Mouse (Mus musculus): ENCODE results near the gene Trim54. TPM values are rescaled to one million over a fixed set of nuclear protein-coding genes. Genes with fewer than 3 reads are reported as not detected.

Gene Trim54
- polyA plus RNA-seq, 1 experiment from 2014 or later, result not detected

- H3K9ac ChIP-seq (ENCODE audit: low read depth, low read length), result no peak overlapping the region
These were observed 21.5 kb upstream of the Trim54 start for GRCm38 (mm10) chr5:31094799-31095691.

GRCm38 (mm10) chr5:31095711-31096480 is 20.6 kb upstream of the Trim54 start:
- H3K4me1 ChIP-seq (replicated peaks; ENCODE audit: control insufficient read depth, insufficient read depth, low read length), result peaks cover 3% of the 10 kb centered on the region; the same call in 1 of the 2 replicates
- peaks cover 65% of the 10 kb centered on the region for H3K27me3 ChIP-seq (replicated peaks; ENCODE audit: control insufficient read depth, insufficient read depth, low read length)
- H3K4me2 ChIP-seq (replicated peaks; ENCODE audit: low read depth), result peak overlapping the region; percentile 79
- TF ChIP-seq CTCF (IDR thresholded peaks at IDR 0.05; ENCODE audit: low read depth), result no peak
- H3K27ac ChIP-seq (ENCODE audit: low read depth, low read length), result no peak overlapping the region
- no peaks in the 10 kb centered on the region for H3K36me3 ChIP-seq (ENCODE audit: control insufficient read depth, insufficient read depth)
- H3K9me3 ChIP-seq (ENCODE audit: control insufficient read depth), result no peaks in the 10 kb centered on the region
- no peak overlapping the region for H3K9ac ChIP-seq (ENCODE audit: low read depth, low read length)
- 34% methylated on average over 11 of the region's 11 CpGs for WGBS
- H3K4me3 ChIP-seq (ENCODE audit: low read depth, low read length), result peak overlapping the region; percentile 47
- no peak for ATAC-seq

More at GRCm38 (mm10) chr5:31094799-31095691, 21.5 kb upstream of the Trim54 start:
- H3K27ac ChIP-seq (ENCODE audit: low read depth, low read length), result no peak overlapping the region
- H3K4me2 ChIP-seq (replicated peaks; ENCODE audit: low read depth), result peak overlapping the region; percentile 79
- H3K9me3 ChIP-seq (ENCODE audit: control insufficient read depth), result no peaks in the 10 kb centered on the region
- peak; percentile 29; the same call in 1 of the 2 replicates for TF ChIP-seq CTCF (IDR thresholded peaks at IDR 0.05; ENCODE audit: low read depth)
- no peaks in the 10 kb centered on the region for H3K36me3 ChIP-seq (ENCODE audit: control insufficient read depth, insufficient read depth)
- no peak; the same call in 1 of the 2 replicates for ATAC-seq
- peak overlapping the region; percentile 47 for H3K4me3 ChIP-seq (ENCODE audit: low read depth, low read length)
- H3K4me1 ChIP-seq (replicated peaks; ENCODE audit: control insufficient read depth, insufficient read depth, low read length), result peaks cover 3% of the 10 kb centered on the region; the same call in 1 of the 2 replicates
- WGBS, result under 1% methylated on average over 59 of the region's 59 CpGs
- H3K27me3 ChIP-seq (replicated peaks; ENCODE audit: control insufficient read depth, insufficient read depth, low read length), result peaks cover 68% of the 10 kb centered on the region

GRCm38 (mm10) chr5:31105814-31106335 is 10.6 kb upstream of the Trim54 start, which contains the start of gene Dnajc5g:
Gene Dnajc5g, plus strand, starts transcription at chr5:31106285.
- 82% methylated on average over 9 of the region's 9 CpGs for WGBS
- Histone ChIP-seq H3K9ac (ENCODE audit: low read depth, low read length) (no peak within 1 kb of the TSS), H3K4me1 (replicated peaks; ENCODE audit: control insufficient read depth, insufficient read depth, low read length) (no peaks in the 10 kb centered on the region), H3K4me2 (replicated peaks; ENCODE audit: low read depth) (no peak within 1 kb of the TSS), H3K27me3 (replicated peaks; ENCODE audit: control insufficient read depth, insufficient read depth, low read length) (0 out of 2 replicates have a peak, but pooled peaks cover 4% of the 10 kb centered on the region), H3K27ac (ENCODE audit: low read depth, low read length) (no peak within 1 kb of the TSS), H3K4me3 (ENCODE audit: low read depth, low read length) (no peak within 1 kb of the TSS), H3K36me3 (ENCODE audit: control insufficient read depth, insufficient read depth) (no peaks in the 10 kb centered on the region), H3K9me3 (ENCODE audit: control insufficient read depth) (no peaks in the 10 kb centered on the region)
- TF ChIP-seq CTCF (IDR thresholded peaks at IDR 0.05; ENCODE audit: low read depth), result no peak
- ATAC-seq, result no peak

GRCm38 (mm10) chr5:31108000-31108490 is 8.5 kb upstream of the Trim54 start, which contains the start of gene Slc30a3:
Gene Slc30a3, minus strand, starts transcription at chr5:31108237.
- H3K27ac ChIP-seq (ENCODE audit: low read depth, low read length), result no peak within 1 kb of the TSS
- 0 out of 2 replicates have a peak, but pooled peaks cover 4% of the 10 kb centered on the region for H3K27me3 ChIP-seq (replicated peaks; ENCODE audit: control insufficient read depth, insufficient read depth, low read length)
- H3K4me1 ChIP-seq (replicated peaks; ENCODE audit: control insufficient read depth, insufficient read depth, low read length), result no peaks in the 10 kb centered on the region
- ATAC-seq, result no peak
- no peak within 1 kb of the TSS for H3K9ac ChIP-seq (ENCODE audit: low read depth, low read length)
- WGBS, result 91% methylated on average over 18 of the region's 18 CpGs
- H3K4me2 ChIP-seq (replicated peaks; ENCODE audit: low read depth), result no peak within 1 kb of the TSS
- H3K4me3 ChIP-seq (ENCODE audit: low read depth, low read length), result no peak within 1 kb of the TSS
- no peak for TF ChIP-seq CTCF (IDR thresholded peaks at IDR 0.05; ENCODE audit: low read depth)
- H3K36me3 ChIP-seq (ENCODE audit: control insufficient read depth, insufficient read depth), result no peaks in the 10 kb centered on the region
- H3K9me3 ChIP-seq (ENCODE audit: control insufficient read depth), result no peaks in the 10 kb centered on the region

- no peak overlapping the region for H3K4me3 ChIP-seq (ENCODE audit: low read depth, low read length)
- H3K9ac ChIP-seq (ENCODE audit: low read depth, low read length), result no peak overlapping the region
- H3K4me2 ChIP-seq (replicated peaks; ENCODE audit: low read depth), result no peak overlapping the region
- no peaks in the 10 kb centered on the region for H3K4me1 ChIP-seq (replicated peaks; ENCODE audit: control insufficient read depth, insufficient read depth, low read length)
- no peaks in the 10 kb centered on the region for H3K9me3 ChIP-seq (ENCODE audit: control insufficient read depth)
- H3K27ac ChIP-seq (ENCODE audit: low read depth, low read length), result no peak overlapping the region
- H3K27me3 ChIP-seq (replicated peaks; ENCODE audit: control insufficient read depth, insufficient read depth, low read length), result no peaks in the 10 kb centered on the region
- ATAC-seq, result no peak
- no peaks in the 10 kb centered on the region for H3K36me3 ChIP-seq (ENCODE audit: control insufficient read depth, insufficient read depth)
- 29% methylated on average over 7 of the region's 7 CpGs for WGBS
- TF ChIP-seq CTCF (IDR thresholded peaks at IDR 0.05; ENCODE audit: low read depth), result peak; percentile 71
These were observed 5.7 kb upstream of the Trim54 start for GRCm38 (mm10) chr5:31110781-31111180.
